In genomic region chr13:59834786-59835452, GRCm38 (mm10) we compare ENCODE assay signal across 9 mouse cellular contexts. TPM values are rescaled to one million over a fixed set of nuclear protein-coding genes. Genes with fewer than 3 reads are reported as not detected.
DNase-seq lines count a peak whose midpoint lies in the region; ATAC-seq and TF ChIP-seq lines count a peak whose summit lies in the region.
"Had no signal": no experiment of that assay in that cellular context is flagged by ENCODE, and none has a peak within 500 bp of the region (broad histone marks: within the 10 kb centered on the region; RNA-seq: fewer than 3 reads in every experiment).

No protein-coding gene starts in this region.

- H3K36me3 ChIP-seq in intestine, postnatal 0 days (ENCODE audit: control insufficient read depth, insufficient read depth) = no peaks in the 10 kb centered on the region; the same call in 1 of the 2 replicates
- H3K36me3 ChIP-seq in macrophage (ENCODE audit: inconsistent target) = no peaks in the 10 kb centered on the region

- DNase-seq in layer of hippocampus, adult 2 months (ENCODE audit: low spot score in 2 of 2) = peak; percentile 18 to 72
- no peak for DNase-seq in layer of hippocampus, postnatal 10 days (ENCODE audit: low spot score in 2 of 2)
- no peak for DNase-seq in cerebellum, postnatal 25 days
- no peak for DNase-seq in spleen, adult 18-20 months
- no peak for DNase-seq in natural killer cell, adult 2 months (ENCODE audit: low spot score in 2 of 2)

- no peaks in the 10 kb centered on the region for H3K79me2 ChIP-seq in macrophage (ENCODE audit: inconsistent target)

- WGBS in intestine, postnatal 0 days = 44% methylated on average over 4 of the region's 4 CpGs
- WGBS in macrophage (ENCODE audit: missing documents) = 25% methylated on average over 3 of the region's 4 CpGs

- no peak for ATAC-seq in intestine, postnatal 0 days

- peak overlapping the region; percentile 89 for H3K27ac ChIP-seq in layer of hippocampus, adult 2 months
- H3K27ac ChIP-seq in cortical plate, adult 2 months (ENCODE audit: insufficient read depth, low read length) = peak overlapping the region; percentile 94
- H3K27ac ChIP-seq in intestine, postnatal 0 days (ENCODE audit: low read depth, low read length) = peak overlapping the region; percentile 86; the same call in 1 of the 2 replicates
- peak overlapping the region; percentile 76 for H3K27ac ChIP-seq in macrophage

- H3K9ac ChIP-seq in intestine, postnatal 0 days (ENCODE audit: low read depth, low read length) = no peak overlapping the region

- H3K4me1 ChIP-seq in cortical plate, adult 2 months (ENCODE audit: control insufficient read depth, insufficient read depth, low read length) = peaks cover 2% of the 10 kb centered on the region
- 0 out of 2 replicates have a peak, but pooled peaks cover 4% of the 10 kb centered on the region for H3K4me1 ChIP-seq in intestine, postnatal 0 days (replicated peaks; ENCODE audit: control insufficient read depth, insufficient read depth, low read length)

- H3K27me3 ChIP-seq in intestine, postnatal 0 days (replicated peaks; ENCODE audit: control insufficient read depth, insufficient read depth, low read length) = no peaks in the 10 kb centered on the region

- H3K9me3 ChIP-seq in intestine, postnatal 0 days (ENCODE audit: control insufficient read depth) = no peaks in the 10 kb centered on the region

- peak; percentile 51; the same call in 1 of the 2 replicates for TF ChIP-seq POLR2A in cortical plate, adult 2 months (IDR thresholded peaks at IDR 0.05; ENCODE audit: extremely low read depth, insufficient read depth, low read length)

- TF ChIP-seq CTCF in layer of hippocampus, adult 2 months (conservative IDR thresholded peaks at IDR 0.05) = no peak
- no peak for TF ChIP-seq CTCF in cortical plate, adult 2 months (IDR thresholded peaks at IDR 0.05; ENCODE audit: extremely low read depth, insufficient read depth, low read length)
- no peak for TF ChIP-seq CTCF in intestine, postnatal 0 days (IDR thresholded peaks at IDR 0.05; ENCODE audit: low read depth)

- H3K4me3 ChIP-seq in layer of hippocampus, adult 2 months = no peak overlapping the region
- H3K4me3 ChIP-seq in cortical plate, adult 2 months (ENCODE audit: insufficient read depth, low read length) = no peak overlapping the region
- H3K4me3 ChIP-seq in intestine, postnatal 0 days (ENCODE audit: low read depth, low read length) = no peak overlapping the region
- H3K4me3 ChIP-seq in macrophage (ENCODE audit: inconsistent target) = no peak overlapping the region

- H3K4me2 ChIP-seq in intestine, postnatal 0 days (replicated peaks; ENCODE audit: low read depth) = 0 out of 2 replicates have a peak overlapping the region, but pooled peaks have one; percentile 13

RNA-seq across cellular contexts. Expression of gene Tut7, which starts 12.0 kb away (rescaled TPM):
- total RNA-seq in layer of hippocampus, adult 2 months (2021) = 10 to 100 TPM; 55.1 to 68.5 TPM
- total RNA-seq in layer of hippocampus, postnatal 10 days (2021) = 10 to 100 TPM; 68.9 to 71.1 TPM
- 36.6 and 39.0 TPM in 2 replicates for polyA plus RNA-seq in cortical plate, adult 2 months (2012; rRNA removed)
- 50.1 and 55.4 TPM in 2 replicates for polyA plus RNA-seq in intestine, postnatal 0 days (2015; fragmentation: Nextera tagmentation; extraction: Ambion mirVana)
- total RNA-seq in macrophage (2018; cell fraction: chromatin; rRNA removed) = 100 to 1,000 TPM; 313 to 674 (median 547) TPM
- 100 to 1,000 TPM in 23 of 26 experiments, 10 to 100 TPM in 3; 96.3 to 151 (median 112) TPM for total RNA-seq in macrophage (2018; cell fraction: cytosol; rRNA removed)
- total RNA-seq in macrophage (2018; cell fraction: nucleus; rRNA removed) = 100 to 1,000 TPM; 262 to 588 (median 342) TPM
- 81.0 to 150 TPM (median 103 TPM) in 3 replicates for polyA plus RNA-seq in macrophage (2018)

RNA-seq across cellular contexts. Expression of gene Gm49354, which starts 52.9 kb away (rescaled TPM):
- not detected for total RNA-seq in layer of hippocampus, adult 2 months (2021)
- not detected for total RNA-seq in layer of hippocampus, postnatal 10 days (2021)
- not detected in 2 replicates for polyA plus RNA-seq in cortical plate, adult 2 months (2012; rRNA removed)
- polyA plus RNA-seq in intestine, postnatal 0 days (2015; fragmentation: Nextera tagmentation; extraction: Ambion mirVana) = not detected in 2 replicates
- not detected for total RNA-seq in macrophage (2018; cell fraction: chromatin; rRNA removed)
- not detected for total RNA-seq in macrophage (2018; cell fraction: cytosol; rRNA removed)
- not detected for total RNA-seq in macrophage (2018; cell fraction: nucleus; rRNA removed)
- polyA plus RNA-seq in macrophage (2018) = not detected in 3 replicates
- total RNA-seq: layer of hippocampus, postnatal 25 days had no signal

Comparison
In these comparisons a context has a peak if more than half of its experiments do, and no peak if none do; other contexts are left out.
1. DNase-seq: peak in layer of hippocampus, adult 2 months (2 of 2); none in layer of hippocampus, postnatal 10 days (0 of 2), cerebellum, postnatal 25 days (0 of 2), spleen, adult 18-20 months (0 of 2) and natural killer cell, adult 2 months (0 of 2).
2. Peak in every context shown above with its lines, with median percentiles within 50 percentile points of each other: H3K27ac ChIP-seq.